Mouse (Mus musculus) central nervous system, embryonic 11.5 days (tissue): Measurements from ENCODE around the gene Gm45844. TPM values are rescaled to one million over a fixed set of nuclear protein-coding genes. Genes with fewer than 3 reads are reported as not detected.

Source experiments
- polyA plus RNA-seq: library from polyadenylated mRNA; depleted of rRNA; stranded (reverse); fragments of >200 nt; gene quantifications from 2 replicates; pipeline ENCODE4 v1.2.3, GENCODE M21; 2012; rRNA removed

Gm45844 gene
- 1.6 and 2.1 TPM in 2 replicates for polyA plus RNA-seq

GRCm38 (mm10) chr7:7277966-7278567, at the start of gene Gm45844:
Gm45844 (minus strand) TSS chr7:7278289.

GRCm38 (mm10) chr7:7247228-7247627, 30.9 kb downstream of the Gm45844 start, which contains the start of gene Vmn2r29:
Vmn2r29 (minus strand) TSS chr7:7247328.

GRCm38 (mm10) chr7:7209313-7210151, 68.6 kb downstream of the Gm45844 start, which contains the start of gene Zfp772:
Zfp772 (minus strand) TSS chr7:7209998.

GRCm38 (mm10) chr7:7171227-7172147, 106.6 kb downstream of the Gm45844 start, which contains the start of gene Zfp418:
Zfp418 (plus strand) TSS chr7:7171330.

Other genes with a start within 250 kb of the Gm45844 start
- 12.3 and 14.4 TPM in 2 replicates for gene Zfp954, start 156.8 kb downstream of the Gm45844 start, polyA plus RNA-seq
- 3.4 and 4.5 TPM in 2 replicates for gene Zfp773, start 141.5 kb downstream of the Gm45844 start, polyA plus RNA-seq
- gene Zfp418, start 107.0 kb downstream of the Gm45844 start, polyA plus RNA-seq: 1.7 and 2.7 TPM in 2 replicates
- gene Zfp772, start 68.3 kb downstream of the Gm45844 start, polyA plus RNA-seq: 5.1 and 8.3 TPM in 2 replicates
- 0.53 and 0.92 TPM in 2 replicates for gene Vmn2r29, start 31.0 kb downstream of the Gm45844 start, polyA plus RNA-seq
- 28.4 and 32.8 TPM in 2 replicates for gene Clcn4, start 22.6 kb upstream of the Gm45844 start, polyA plus RNA-seq
- gene Vmn2r30, start 59.3 kb upstream of the Gm45844 start, polyA plus RNA-seq: not detected in 2 replicates
- not detected in 2 replicates for gene Gm45783, start 96.3 kb upstream of the Gm45844 start, polyA plus RNA-seq
- gene Vmn2r31, start 121.4 kb upstream of the Gm45844 start, polyA plus RNA-seq: not detected in 2 replicates
- not detected in 2 replicates for gene Vmn2r32, start 201.7 kb upstream of the Gm45844 start, polyA plus RNA-seq